Mouse (Mus musculus): ENCODE results near the gene Slc45a2.

Slc45a2 gene

DNA sequence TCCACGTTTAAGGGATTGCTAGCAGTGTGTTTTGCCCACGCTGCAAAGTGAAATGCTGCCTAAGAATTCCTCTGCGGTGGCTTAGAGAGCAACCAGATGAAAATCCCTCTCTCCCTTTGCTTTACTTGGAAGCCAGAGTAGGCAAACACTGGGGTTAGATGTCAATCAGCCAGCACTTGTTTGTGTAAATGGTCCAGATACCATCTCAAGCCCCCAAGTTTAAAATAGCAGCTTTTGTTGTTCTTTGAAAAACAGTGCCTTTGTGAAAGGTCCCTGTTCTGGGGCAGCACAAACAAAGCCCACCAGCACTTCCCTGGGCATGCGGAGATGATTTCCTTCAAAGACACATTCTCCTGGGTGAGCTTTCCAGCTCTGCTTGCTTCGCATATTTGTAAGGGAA, 65.8 kb downstream of the Slc45a2 start:
- DNase-seq (ENCODE audit: inconsistent ontology term), result no peak

DNA sequence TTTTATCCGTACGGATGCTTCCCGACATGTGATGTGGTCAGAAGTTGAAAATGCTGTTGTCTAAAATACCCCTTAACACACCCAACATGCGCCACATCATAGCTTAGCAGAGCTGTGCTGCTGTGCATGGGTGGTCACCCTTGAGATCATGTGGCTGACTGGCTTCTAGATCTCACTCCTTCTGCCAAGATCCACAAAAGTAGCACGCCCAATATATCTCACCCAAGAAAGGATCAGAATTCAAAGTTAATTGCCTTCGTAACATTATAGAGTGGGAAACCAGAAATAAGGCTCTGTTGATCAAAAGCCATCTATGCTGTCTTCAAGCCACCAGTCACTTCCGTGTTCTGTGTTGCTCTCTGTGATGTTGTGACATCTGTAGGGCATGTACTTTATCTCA, 67.4 kb downstream of the Slc45a2 start:
- DNase-seq (ENCODE audit: inconsistent ontology term), result no peak

DNA sequence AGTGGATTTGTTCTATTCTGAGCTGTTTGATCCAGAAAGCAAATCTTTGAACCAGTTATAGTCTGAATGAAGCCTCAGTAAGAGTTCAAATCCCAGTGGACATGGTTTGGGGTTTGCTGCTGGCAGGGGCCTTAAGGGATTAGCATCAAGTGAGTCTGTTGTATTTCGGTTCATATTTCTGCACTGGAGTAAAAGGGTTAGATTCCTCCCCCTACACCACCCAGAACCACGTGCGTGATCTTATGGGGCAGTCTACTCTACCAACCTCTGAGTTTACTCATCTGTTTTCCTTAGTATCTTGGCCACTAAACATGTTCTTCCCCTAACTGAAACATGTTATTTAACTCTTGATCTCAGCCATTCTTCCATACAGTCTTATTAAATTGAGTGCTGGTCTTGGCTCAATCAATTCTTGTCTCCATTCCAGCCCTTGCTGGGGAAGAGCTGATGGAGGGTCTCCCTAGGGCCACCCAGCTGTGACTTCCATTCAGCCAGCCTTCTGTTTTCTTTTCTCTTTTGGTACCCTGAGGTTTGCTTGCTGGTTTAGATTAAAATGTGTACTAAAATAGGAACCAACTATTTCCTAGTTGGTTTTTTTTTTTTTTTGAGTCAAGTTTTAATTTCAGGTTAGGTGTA, 75.3 kb downstream of the Slc45a2 start:
- no peak for DNase-seq (ENCODE audit: inconsistent ontology term)

Measured in Muller cell, postnatal 12 days (primary cell).